Mouse (Mus musculus) testis, postnatal 14 days (tissue): ENCODE data around the gene Lyzl6.

ENCODE experiments used
- DNase-seq: peaks from one replicate; pipeline ENCODE4 v3.0.0; 2021; ENCODE audit warnings: low spot score

The Lyzl6 gene

GRCm38 (mm10) chr11:103645731-103646130 lies 7.0 kb upstream of the Lyzl6 start:
- DNase-seq = no peak

- no peak for DNase-seq
Measured at GRCm38 (mm10) chr11:103643211-103643610, 4.5 kb upstream of the Lyzl6 start.

- peak; percentile 24 for DNase-seq
Measured at GRCm38 (mm10) chr11:103639407-103639946, 787 bp upstream of the Lyzl6 start.

- DNase-seq = no peak
Measured at GRCm38 (mm10) chr11:103636261-103636660, 2.4 kb downstream of the Lyzl6 start.

GRCm38 (mm10) chr11:103635481-103635880 lies 3.2 kb downstream of the Lyzl6 start:
- DNase-seq = no peak

GRCm38 (mm10) chr11:103634806-103635205 lies 3.9 kb downstream of the Lyzl6 start:
- no peak for DNase-seq

- DNase-seq = peak; percentile 83
Measured at GRCm38 (mm10) chr11:103627453-103627852, 11.2 kb downstream of the Lyzl6 start.

- DNase-seq = no peak
Measured at GRCm38 (mm10) chr11:103621040-103621439, 17.6 kb downstream of the Lyzl6 start, which contains the start of gene Gm884. Gm884 (minus strand) TSS chr11:103621140.

- no peak for DNase-seq
Measured at GRCm38 (mm10) chr11:103610772-103611171, 27.9 kb downstream of the Lyzl6 start.

- DNase-seq = no peak
Measured at GRCm38 (mm10) chr11:103606611-103607010, 32.1 kb downstream of the Lyzl6 start.
